Mouse (Mus musculus) embryonic facial prominence, embryonic 13.5 days (tissue): ENCODE results near the gene Ggt7. TPM values are rescaled to one million over a fixed set of nuclear protein-coding genes. Genes with fewer than 3 reads are reported as not detected.
"Not testable (repeated sequence)": the region's sequence is repeated elsewhere in the genome, so short reads cannot be mapped to it uniquely, and the experiment has no call there.

Source experiments
- ATAC-seq: fragments of 200-750 bp; cut with Nextera tagmentation; 2 replicates; pipeline ENCODE4 v1.8.0; 2017; ENCODE audit warnings: low read depth; ENCODE audit not compliant: insufficient number of reproducible peaks, insufficient read depth, low FRiP score, low TSS enrichment
- H3K27ac ChIP-seq: fragments of 300-500 bp; sonication (generic); 2 replicates; pipeline ENCODE4 v1.5.1; 2015; ENCODE audit warnings: moderate library complexity, mild to moderate bottlenecking, inconsistent platforms
- H3K27me3 ChIP-seq: fragments of 300-500 bp; sonication (generic); 2 replicates; pipeline ENCODE4 v1.6.1; 2015; ENCODE audit warnings: mild to moderate bottlenecking, inconsistent platforms
- H3K36me3 ChIP-seq: fragments of 300-500 bp; sonication (generic); 2 replicates; pipeline ENCODE4 v1.6.1; 2015; ENCODE audit warnings: mild to moderate bottlenecking, inconsistent platforms
- H3K4me1 ChIP-seq: fragments of 300-500 bp; sonication (generic); 2 replicates; pipeline ENCODE4 v1.6.1; 2015; ENCODE audit warnings: inconsistent platforms
- H3K4me2 ChIP-seq: fragments of 300-500 bp; sonication (generic); 2 replicates; pipeline ENCODE4 v1.6.1; 2015; ENCODE audit warnings: moderate library complexity, mild to moderate bottlenecking, inconsistent platforms
- H3K4me3 ChIP-seq: fragments of 300-500 bp; sonication (generic); 2 replicates; pipeline ENCODE4 v1.5.1; 2015; ENCODE audit warnings: mild to moderate bottlenecking, inconsistent platforms
- H3K9ac ChIP-seq: fragments of 300-500 bp; sonication (generic); 2 replicates; pipeline ENCODE4 v1.6.1; 2015; ENCODE audit warnings: mild to moderate bottlenecking, inconsistent platforms
- H3K9me3 ChIP-seq: fragments of 300-500 bp; sonication (generic); 2 replicates; pipeline ENCODE4 v1.6.1; 2016; ENCODE audit warnings: inconsistent platforms
- WGBS: fragments of 180-500 bp; shearing (Covaris S2); methylation state at CpG from one replicate; pipeline ENCODE4 v1.1.7; 2015; ENCODE audit warnings: mixed read lengths; 5-methylcytosine and 5-hydroxymethylcytosine counted together
- polyA plus RNA-seq: library from polyadenylated mRNA; unstranded; fragments of >200 nt; fragmentation: Nextera tagmentation; extraction: Ambion mirVana; gene quantifications from 2 replicates; pipeline ENCODE4 v1.2.1, GENCODE M21; 2015

Ggt7 gene
- 13.7 and 14.3 TPM in 2 replicates for polyA plus RNA-seq

GRCm38 (mm10) chr2:155517455-155518423 lies at the start of gene Ggt7, which contains the start of gene Acss2:
Ggt7 (minus strand) TSS chr2:155518237.
Acss2 (plus strand) TSS chr2:155517948.
- H3K4me2 ChIP-seq = peak within 1 kb of the TSS; percentile 84
- peaks cover 25% of the 10 kb centered on the region for H3K27me3 ChIP-seq
- no peaks in the 10 kb centered on the region for H3K36me3 ChIP-seq
- no peaks in the 10 kb centered on the region for H3K9me3 ChIP-seq
- peak within 1 kb of the TSS; percentile 70 for H3K4me3 ChIP-seq
- 3% methylated on average over 70 of the region's 70 CpGs for WGBS
- ATAC-seq = peak; percentile 98
- peak within 1 kb of the TSS; percentile 48; the same call in 1 of the 2 replicates for H3K27ac ChIP-seq
- peak within 1 kb of the TSS; percentile 77 for H3K9ac ChIP-seq
- H3K4me1 ChIP-seq = peaks cover 20% of the 10 kb centered on the region

GRCm38 (mm10) chr2:155567751-155568150 lies 49.7 kb upstream of the Ggt7 start:
- Histone ChIP-seq H3K9ac (no peak overlapping the region), H3K36me3 (peaks cover 38% of the 10 kb centered on the region), H3K4me1 (0 out of 2 replicates have a peak, but pooled peaks cover 3% of the 10 kb centered on the region), H3K27me3 (no peaks in the 10 kb centered on the region), H3K4me3 (no peak overlapping the region), H3K27ac (no peak overlapping the region), H3K9me3 (no peaks in the 10 kb centered on the region), H3K4me2 (no peak overlapping the region)
- no peak for ATAC-seq
- 80% methylated on average over 5 of the region's 5 CpGs for WGBS

GRCm38 (mm10) chr2:155562934-155563333 lies 44.9 kb upstream of the Ggt7 start:
- Histone ChIP-seq H3K27ac (no peak overlapping the region), H3K4me2 (no peak overlapping the region), H3K9me3 (no peaks in the 10 kb centered on the region), H3K4me1 (no peaks in the 10 kb centered on the region), H3K4me3 (no peak overlapping the region), H3K27me3 (no peaks in the 10 kb centered on the region), H3K9ac (no peak overlapping the region), H3K36me3 (peaks cover 42% of the 10 kb centered on the region)
- WGBS = 77% methylated on average over 4 of the region's 4 CpGs
- no peak for ATAC-seq

- WGBS = 58% methylated on average over 1 of the region's 1 CpGs
- H3K4me2 ChIP-seq = no peak overlapping the region
- H3K27me3 ChIP-seq = no peaks in the 10 kb centered on the region
- ATAC-seq = no peak
- no peaks in the 10 kb centered on the region for H3K4me1 ChIP-seq
- no peaks in the 10 kb centered on the region for H3K9me3 ChIP-seq
- peaks cover 38% of the 10 kb centered on the region for H3K36me3 ChIP-seq
- H3K4me3 ChIP-seq = no peak overlapping the region
- no peak overlapping the region for H3K9ac ChIP-seq
- H3K27ac ChIP-seq = no peak overlapping the region
Observed at GRCm38 (mm10) chr2:155562209-155562608, 44.2 kb upstream of the Ggt7 start.

GRCm38 (mm10) chr2:155554426-155554985 lies 36.5 kb upstream of the Ggt7 start:
- no peak for ATAC-seq
- Histone ChIP-seq H3K36me3 (0 out of 2 replicates have a peak, but pooled peaks cover 3% of the 10 kb centered on the region), H3K4me1 (no peaks in the 10 kb centered on the region), H3K27ac (no peak overlapping the region), H3K9ac (no peak overlapping the region), H3K9me3 (no peaks in the 10 kb centered on the region), H3K4me3 (no peak overlapping the region), H3K27me3 (no peaks in the 10 kb centered on the region), H3K4me2 (no peak overlapping the region)
- WGBS = 80% methylated on average over 2 of the region's 2 CpGs

GRCm38 (mm10) chr2:155552949-155553354 lies 34.9 kb upstream of the Ggt7 start:
- H3K27ac ChIP-seq = no peak overlapping the region
- no peak overlapping the region for H3K4me2 ChIP-seq
- H3K4me3 ChIP-seq = no peak overlapping the region
- H3K36me3 ChIP-seq = no peaks in the 10 kb centered on the region
- no peaks in the 10 kb centered on the region for H3K27me3 ChIP-seq
- ATAC-seq = no peak
- no peak overlapping the region for H3K9ac ChIP-seq
- H3K9me3 ChIP-seq = no peaks in the 10 kb centered on the region
- no peaks in the 10 kb centered on the region for H3K4me1 ChIP-seq

GRCm38 (mm10) chr2:155552336-155552735 lies 34.3 kb upstream of the Ggt7 start:
- no peak for ATAC-seq
- Histone ChIP-seq H3K4me3 (no peak overlapping the region), H3K4me1 (no peaks in the 10 kb centered on the region)

GRCm38 (mm10) chr2:155546955-155547354 lies 28.9 kb upstream of the Ggt7 start:
- Histone ChIP-seq H3K9me3 (no peaks in the 10 kb centered on the region), H3K27me3 (no peaks in the 10 kb centered on the region), H3K9ac (no peak overlapping the region), H3K36me3 (no peaks in the 10 kb centered on the region), H3K4me2 (no peak overlapping the region), H3K4me3 (no peak overlapping the region), H3K4me1 (no peaks in the 10 kb centered on the region), H3K27ac (no peak overlapping the region)
- WGBS = 56% methylated on average over 1 of the region's 1 CpGs
- ATAC-seq = no peak

More at GRCm38 (mm10) chr2:155552336-155552735, 34.3 kb upstream of the Ggt7 start:
- no peaks in the 10 kb centered on the region for H3K9me3 ChIP-seq
- no peak overlapping the region for H3K9ac ChIP-seq
- no peak overlapping the region for H3K27ac ChIP-seq
- H3K27me3 ChIP-seq = no peaks in the 10 kb centered on the region
- H3K36me3 ChIP-seq = no peaks in the 10 kb centered on the region
- no peak overlapping the region for H3K4me2 ChIP-seq

GRCm38 (mm10) chr2:155540822-155541458 lies 22.9 kb upstream of the Ggt7 start:
- 70% methylated on average over 6 of the region's 6 CpGs for WGBS
- no peak overlapping the region for H3K27ac ChIP-seq
- no peak overlapping the region for H3K9ac ChIP-seq
- no peaks in the 10 kb centered on the region for H3K9me3 ChIP-seq
- H3K4me2 ChIP-seq = no peak overlapping the region
- no peak for ATAC-seq
- H3K4me1 ChIP-seq = no peaks in the 10 kb centered on the region
- no peaks in the 10 kb centered on the region for H3K36me3 ChIP-seq
- H3K4me3 ChIP-seq = no peak overlapping the region
- no peaks in the 10 kb centered on the region for H3K27me3 ChIP-seq

GRCm38 (mm10) chr2:155539696-155540095 lies 21.7 kb upstream of the Ggt7 start:
- Histone ChIP-seq H3K9ac (no peak overlapping the region), H3K4me1 (no peaks in the 10 kb centered on the region), H3K27ac (no peak overlapping the region), H3K36me3 (no peaks in the 10 kb centered on the region), H3K27me3 (no peaks in the 10 kb centered on the region), H3K4me2 (no peak overlapping the region), H3K9me3 (no peaks in the 10 kb centered on the region), H3K4me3 (no peak overlapping the region)
- ATAC-seq = no peak

GRCm38 (mm10) chr2:155538463-155539057 lies 20.5 kb upstream of the Ggt7 start:
- 84% methylated on average over 19 of the region's 19 CpGs for WGBS
- ATAC-seq, H3K4me1 ChIP-seq, H3K9me3 ChIP-seq, H3K4me2 ChIP-seq, H3K27me3 ChIP-seq, H3K9ac ChIP-seq, H3K4me3 ChIP-seq, H3K27ac ChIP-seq, H3K36me3 ChIP-seq: not testable (repeated sequence)
